Mouse (Mus musculus): ENCODE results near the gene Omt2b. TPM values are rescaled to one million over a fixed set of nuclear protein-coding genes. Genes with fewer than 3 reads are reported as not detected.
"Not testable (repeated sequence)": the region's sequence is repeated elsewhere in the genome, so short reads cannot be mapped to it uniquely, and the experiment has no call there.

The Omt2b gene
- total RNA-seq, 1 experiment from 2014 or later: not detected

GRCm38 (mm10) chr9:78350007-78350406 is 22.6 kb downstream of the Omt2b start:
- ATAC-seq (replicated peaks; ENCODE audit: low read depth, poor library complexity, severe bottlenecking): 0 out of 2 replicates have a peak, but pooled peaks have one; percentile 15

- ATAC-seq (replicated peaks; ENCODE audit: low read depth, poor library complexity, severe bottlenecking): peak; percentile 84
Observed at GRCm38 (mm10) chr9:78351504-78352220, 24.3 kb downstream of the Omt2b start.

GRCm38 (mm10) chr9:78354665-78355578 is 27.5 kb downstream of the Omt2b start:
- no peak for ATAC-seq (replicated peaks; ENCODE audit: low read depth, poor library complexity, severe bottlenecking)

GRCm38 (mm10) chr9:78355611-78356010 is 28.2 kb downstream of the Omt2b start, which contains the start of gene Gsta2:
Gsta2 (minus strand) TSS chr9:78355788.
- ATAC-seq (replicated peaks; ENCODE audit: low read depth, poor library complexity, severe bottlenecking): no peak

GRCm38 (mm10) chr9:78358053-78358452 is 30.7 kb downstream of the Omt2b start:
- peak; percentile 80 for ATAC-seq (replicated peaks; ENCODE audit: low read depth, poor library complexity, severe bottlenecking)

DNA sequence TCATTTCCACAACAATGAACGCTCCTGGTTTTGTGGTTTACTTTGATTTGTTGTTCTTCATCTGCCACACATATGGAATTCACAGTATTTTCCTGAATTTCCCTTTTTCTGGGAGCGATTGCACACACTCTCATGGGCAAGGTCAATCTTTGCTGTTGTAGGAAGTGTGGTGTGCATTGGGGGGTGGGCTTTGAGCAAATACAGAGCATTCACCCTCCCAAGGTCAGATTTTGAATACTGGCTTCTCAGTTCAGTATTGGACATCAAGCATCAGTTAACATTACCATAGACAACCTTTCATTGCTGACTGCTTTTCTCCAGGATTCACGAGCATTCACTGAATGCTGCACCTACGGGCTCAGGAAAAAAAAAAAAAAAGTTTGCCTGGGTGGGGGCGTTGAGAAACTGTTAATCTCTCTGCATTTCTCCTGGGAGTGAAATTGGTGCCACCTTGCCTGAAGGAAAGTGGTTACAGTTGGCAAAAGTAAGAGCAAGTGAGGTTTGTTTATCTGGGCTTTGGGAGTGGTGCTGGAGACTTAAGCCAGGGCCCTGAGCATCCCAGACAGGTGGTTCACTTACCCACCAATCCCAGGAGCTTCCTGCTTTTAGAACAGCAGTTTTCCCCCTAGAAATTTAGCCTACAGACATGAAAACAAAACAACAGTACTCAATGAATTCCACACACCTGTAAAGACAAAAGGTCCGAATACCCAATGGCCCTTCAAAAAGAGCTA is 32.5 kb downstream of the Omt2b start:
- ATAC-seq (replicated peaks; ENCODE audit: low read depth, poor library complexity, severe bottlenecking): no peak

GRCm38 (mm10) chr9:78360484-78360872 is 33.1 kb downstream of the Omt2b start:
- ATAC-seq (replicated peaks; ENCODE audit: low read depth, poor library complexity, severe bottlenecking): no peak

- ATAC-seq (replicated peaks; ENCODE audit: low read depth, poor library complexity, severe bottlenecking): peak; percentile 85
Observed at GRCm38 (mm10) chr9:78363374-78363773, 36.0 kb downstream of the Omt2b start.

- ATAC-seq (replicated peaks; ENCODE audit: low read depth, poor library complexity, severe bottlenecking): no peak
Observed at GRCm38 (mm10) chr9:78364701-78365100, 37.3 kb downstream of the Omt2b start.

DNA sequence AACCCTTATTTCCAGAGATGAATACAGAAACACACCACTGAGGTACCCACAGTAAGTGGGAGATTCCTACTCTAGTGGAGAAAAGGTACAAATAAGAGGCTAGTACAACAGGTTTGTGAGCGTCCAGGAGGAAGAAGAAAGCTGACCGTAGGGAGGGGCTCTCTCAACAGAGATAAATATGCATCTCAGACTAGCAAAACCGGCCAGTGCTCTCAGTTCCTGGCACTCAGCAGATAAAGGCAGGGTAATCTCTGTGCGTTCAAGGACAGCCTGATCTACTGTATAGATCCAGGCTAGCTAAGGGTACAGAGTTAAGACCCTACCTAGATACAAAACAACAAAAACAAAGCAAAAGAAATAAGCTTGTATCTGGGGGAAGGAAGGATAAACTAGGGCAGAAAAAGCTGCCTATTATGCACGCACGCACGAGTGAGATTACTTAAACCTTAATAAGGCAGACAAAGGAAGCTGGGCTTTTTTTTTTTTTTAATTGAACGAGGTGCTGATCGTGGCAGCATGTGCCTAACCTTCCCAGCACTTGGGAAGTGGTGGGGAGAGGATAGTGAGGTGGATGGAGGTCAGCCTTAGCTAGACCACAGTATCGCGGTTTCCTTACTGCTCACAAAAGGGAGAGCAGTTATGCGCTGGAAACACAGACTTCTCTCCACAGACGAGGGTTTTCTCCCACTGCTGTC is 38.6 kb downstream of the Omt2b start:
- peak; percentile 45; the same call in 1 of the 2 replicates for ATAC-seq (replicated peaks; ENCODE audit: low read depth, poor library complexity, severe bottlenecking)

DNA sequence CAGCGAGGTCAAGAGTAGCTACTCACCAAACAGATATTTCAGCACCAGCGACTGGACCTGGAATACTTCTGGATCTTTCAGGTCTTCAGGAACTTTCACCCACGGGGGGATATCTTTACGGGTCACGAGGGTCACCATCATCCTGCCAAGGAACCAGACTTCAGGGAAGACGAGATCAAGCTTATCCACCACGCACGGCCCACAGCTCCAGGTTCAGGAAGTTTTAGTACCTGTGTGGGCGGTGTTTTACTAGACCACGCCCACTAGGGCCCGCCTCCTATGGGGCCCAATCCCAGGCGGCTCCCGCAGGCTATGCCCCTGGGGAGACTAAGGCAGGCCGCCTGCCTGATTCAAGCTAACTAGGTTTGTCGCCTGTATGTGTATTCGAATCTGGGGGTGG is 40.6 kb downstream of the Omt2b start, which contains the start of gene Dppa5a:
TSS of gene Dppa5a (minus strand) at position 219 of the 400 bp plus-strand sequence.
- ATAC-seq (replicated peaks; ENCODE audit: low read depth, poor library complexity, severe bottlenecking): not testable (repeated sequence)

DNA sequence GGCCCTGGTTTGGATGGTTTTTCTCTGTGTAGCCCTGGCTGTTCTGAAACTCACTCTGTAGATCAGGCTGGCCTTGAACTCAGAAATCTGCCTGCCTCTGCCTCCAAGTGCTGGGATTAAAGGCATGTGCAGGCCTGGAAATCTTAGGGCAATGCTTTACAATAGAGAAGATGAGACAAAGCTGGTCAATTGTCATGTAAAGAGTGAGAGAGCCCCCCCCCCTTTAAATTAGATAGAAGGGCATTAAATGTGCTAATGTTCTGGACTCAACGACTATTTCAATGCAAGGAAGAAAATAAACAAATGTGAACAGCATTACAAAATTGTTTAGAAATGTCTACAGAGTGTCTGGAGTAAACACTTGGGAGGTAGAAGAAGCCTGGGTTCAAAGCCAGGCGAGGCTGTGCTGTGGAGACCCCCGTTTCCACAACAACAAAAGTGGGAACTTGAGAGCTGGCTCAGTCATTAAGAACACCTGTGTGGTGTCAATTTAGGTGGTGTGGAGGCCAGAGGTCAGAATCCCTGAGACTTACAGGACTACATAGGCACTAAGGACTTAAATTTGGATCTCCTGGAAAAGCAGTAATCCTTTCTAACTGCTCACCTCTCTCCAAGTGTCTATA is 41.4 kb downstream of the Omt2b start:
- ATAC-seq (replicated peaks; ENCODE audit: low read depth, poor library complexity, severe bottlenecking): no peak

DNA sequence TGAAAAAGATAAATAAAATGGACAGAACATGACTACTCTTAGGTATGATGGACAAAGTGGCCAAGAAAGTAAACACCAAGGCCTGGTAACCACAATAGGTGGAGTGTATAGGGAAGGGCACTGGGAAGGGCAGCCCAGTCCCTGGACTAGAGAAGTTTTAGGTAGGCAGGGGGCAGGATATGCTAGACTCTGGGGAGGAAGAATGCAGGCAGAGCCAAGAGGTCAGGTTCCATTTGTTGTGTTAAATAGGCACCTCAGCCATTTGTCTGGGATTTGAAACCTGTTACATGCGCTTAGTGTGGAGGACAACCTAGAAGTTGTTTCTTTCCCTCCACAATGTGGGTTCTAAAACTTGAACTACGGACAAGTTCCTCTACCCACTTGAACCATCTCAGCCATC is 42.0 kb downstream of the Omt2b start:
- no peak for ATAC-seq (replicated peaks; ENCODE audit: low read depth, poor library complexity, severe bottlenecking)

GRCm38 (mm10) chr9:78369786-78370185 is 42.4 kb downstream of the Omt2b start:
- no peak for ATAC-seq (replicated peaks; ENCODE audit: low read depth, poor library complexity, severe bottlenecking)

DNA sequence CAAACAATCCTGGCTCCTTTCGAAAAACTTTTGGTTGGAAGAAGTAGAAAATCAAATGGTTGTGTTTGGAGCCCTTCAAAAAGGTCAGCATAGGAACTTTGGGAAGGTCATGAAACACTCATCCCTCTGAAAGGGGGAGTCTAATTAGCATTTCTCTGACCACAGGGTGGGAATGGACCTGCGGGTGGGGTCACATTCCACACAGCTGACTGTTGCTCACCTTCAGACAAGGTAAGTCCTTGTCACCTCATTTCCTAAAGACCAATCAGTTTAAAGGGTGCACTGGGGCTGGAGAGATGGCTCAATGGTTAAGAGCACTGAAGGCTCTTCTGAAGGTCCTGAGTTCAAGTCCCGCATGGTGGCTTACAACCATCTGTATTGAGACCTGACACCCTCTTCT is 44.1 kb downstream of the Omt2b start:
- no peak for ATAC-seq (replicated peaks; ENCODE audit: low read depth, poor library complexity, severe bottlenecking)

DNA sequence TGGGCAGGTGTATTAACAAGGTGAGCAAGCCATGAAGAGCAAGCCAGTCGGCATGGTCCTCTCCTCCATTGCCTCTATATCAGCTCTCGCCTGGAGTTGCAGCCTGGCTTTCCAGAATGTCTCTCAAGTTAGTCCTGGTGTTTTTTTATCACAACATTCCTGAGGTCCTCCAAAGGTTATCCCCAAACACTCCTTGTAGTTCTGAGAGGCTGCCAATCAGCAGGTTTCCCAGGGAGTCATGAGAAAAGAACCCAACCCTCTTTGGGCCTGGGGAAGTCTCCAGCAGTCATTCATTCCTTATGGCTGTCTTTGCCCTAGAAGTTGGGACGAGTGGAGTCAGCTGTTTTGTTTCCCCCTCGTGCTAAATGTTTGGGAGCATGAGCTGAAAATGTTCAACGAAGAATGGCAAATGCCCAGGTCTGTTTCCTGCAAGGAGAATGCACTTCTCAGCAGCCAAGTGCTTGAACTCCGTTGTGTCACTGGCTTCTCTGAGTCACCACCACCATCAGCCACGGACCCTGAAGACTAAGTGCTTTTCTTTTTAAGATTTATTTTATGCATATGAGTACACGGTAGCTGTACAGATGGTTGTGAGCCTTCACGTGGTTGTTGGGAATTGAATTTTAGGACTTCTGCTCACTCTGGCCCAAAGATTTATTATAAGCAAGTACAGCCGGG is 45.6 kb downstream of the Omt2b start:
- no peak for ATAC-seq (replicated peaks; ENCODE audit: low read depth, poor library complexity, severe bottlenecking)

DNA sequence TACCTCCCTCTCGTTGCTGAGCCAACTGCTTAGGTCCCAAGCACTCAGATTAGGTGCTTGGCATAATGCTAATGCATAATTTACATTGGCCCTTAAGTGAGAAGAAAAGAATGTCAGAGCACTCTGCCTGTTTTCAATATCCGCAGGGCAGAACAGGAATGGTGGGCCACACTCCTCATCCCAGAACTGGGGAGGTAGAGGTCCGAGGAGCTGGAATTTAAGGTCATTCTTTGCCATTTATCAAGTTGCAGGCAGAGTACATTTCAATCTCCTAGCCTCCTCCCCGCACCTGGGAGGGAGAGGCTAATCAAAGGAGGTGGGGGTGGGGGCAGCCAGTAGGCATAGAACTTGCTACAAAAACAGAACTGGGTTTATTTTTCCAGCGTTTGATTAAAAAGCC is 47.0 kb downstream of the Omt2b start:
- ATAC-seq (replicated peaks; ENCODE audit: low read depth, poor library complexity, severe bottlenecking): no peak

DNA sequence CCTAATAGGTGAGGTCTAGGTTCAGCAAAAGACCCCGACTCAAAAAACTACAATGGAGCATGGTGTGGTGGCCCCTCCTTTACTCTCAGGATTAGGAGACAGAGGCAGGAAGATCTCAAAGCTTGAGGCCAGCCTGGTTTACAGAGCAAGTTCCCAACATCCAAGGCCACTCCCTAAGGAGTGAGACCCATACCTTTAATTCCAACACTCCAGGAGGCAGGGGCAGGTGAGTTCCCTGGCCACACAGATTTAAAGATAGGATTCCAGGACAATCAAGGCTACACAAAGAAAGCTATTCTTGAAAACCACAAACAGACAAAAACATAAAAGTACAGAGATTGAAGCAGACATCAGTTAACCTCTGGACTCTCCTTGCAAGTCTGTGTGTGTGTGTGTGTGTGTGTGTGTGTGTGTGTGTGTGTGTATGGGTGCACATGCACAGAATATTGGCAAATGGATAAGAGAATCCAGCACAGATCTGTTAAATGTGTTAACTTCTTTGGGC is 47.5 kb downstream of the Omt2b start:
- ATAC-seq (replicated peaks; ENCODE audit: low read depth, poor library complexity, severe bottlenecking): no peak

GRCm38 (mm10) chr9:78375486-78375885 is 48.1 kb downstream of the Omt2b start:
- no peak for ATAC-seq (replicated peaks; ENCODE audit: low read depth, poor library complexity, severe bottlenecking)
